Mouse (Mus musculus) large intestine, adult 2 months (tissue): ENCODE data around the gene B2m. TPM values are rescaled to one million over a fixed set of nuclear protein-coding genes. Genes with fewer than 3 reads are reported as not detected.

Experiments used
- DNase-seq: peaks from one replicate; pipeline ENCODE4 v3.0.0-alpha.2; 2012; ENCODE audit warnings: low read depth, low spot score
- WGBS: fragments of 180-500 bp; shearing (Covaris S2); methylation state at CpG from one replicate; pipeline ENCODE4 v1.1.7; 2018; 5-methylcytosine and 5-hydroxymethylcytosine counted together
- polyA plus RNA-seq: library from polyadenylated mRNA; depleted of rRNA; stranded (reverse); fragments of >200 nt; gene quantifications from 2 replicates; pipeline ENCODE4 v1.2.3, GENCODE M21; 2012; rRNA removed

The B2m gene
- polyA plus RNA-seq, 1 experiment = 1,363 TPM

DNA sequence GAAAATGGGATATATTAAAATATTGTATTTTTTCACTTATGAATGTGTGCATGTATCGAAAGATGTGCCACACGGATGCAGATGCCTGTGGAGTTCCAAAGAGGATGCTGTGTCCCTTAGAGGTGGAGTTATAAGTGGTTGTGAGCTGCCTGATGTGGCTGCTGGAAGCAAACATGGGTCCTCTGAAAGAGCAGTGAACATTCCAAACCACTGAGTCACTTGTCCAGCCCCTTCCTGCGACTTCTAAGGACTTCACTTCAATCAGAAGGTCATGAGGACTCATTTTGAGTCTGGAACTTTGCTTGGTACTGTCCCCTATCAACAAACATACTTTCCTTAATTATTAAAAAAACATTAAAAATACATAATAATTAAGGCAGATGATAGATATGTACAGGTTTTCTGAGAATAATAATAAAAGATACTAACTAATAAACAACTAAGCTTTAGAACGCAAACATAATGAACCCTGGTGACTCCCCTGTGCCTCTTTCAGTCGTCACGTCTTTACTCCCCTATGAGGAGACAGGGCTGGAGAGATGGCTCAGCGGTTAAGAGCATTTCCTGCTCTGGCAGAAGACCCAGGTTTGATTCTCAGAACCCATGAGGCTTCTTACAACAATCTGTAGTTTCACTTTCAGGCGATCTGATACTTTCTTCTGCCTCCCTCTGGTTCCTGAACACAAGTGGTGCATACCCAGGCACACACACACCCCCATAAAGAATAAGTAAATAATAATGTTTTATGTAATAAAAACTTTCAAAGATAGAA lies 32.8 kb downstream of the B2m start:
- 68% methylated on average over 8 of the region's 8 CpGs for WGBS
- DNase-seq = no peak

DNA sequence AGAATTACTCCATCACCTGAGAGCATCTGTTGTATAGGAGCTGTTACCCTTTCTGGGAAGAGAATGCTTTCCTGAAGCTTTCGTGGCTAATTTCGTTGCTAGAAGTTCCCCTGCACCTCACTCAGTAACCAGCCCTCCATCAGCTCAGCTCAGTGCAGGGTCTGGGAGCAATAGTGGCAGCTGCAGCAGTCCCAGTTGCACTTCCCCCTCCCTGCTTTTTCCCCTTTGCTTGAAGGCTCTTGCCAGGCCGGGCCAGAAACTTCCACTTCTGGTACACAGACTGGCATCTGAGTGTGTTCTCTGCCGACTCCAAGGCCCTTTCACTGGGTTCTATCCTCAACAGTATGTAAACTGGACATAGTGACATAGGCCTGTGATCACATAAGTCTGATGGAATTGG lies 37.6 kb downstream of the B2m start:
- DNase-seq = no peak
- WGBS = 84% methylated on average over 4 of the region's 4 CpGs

DNA sequence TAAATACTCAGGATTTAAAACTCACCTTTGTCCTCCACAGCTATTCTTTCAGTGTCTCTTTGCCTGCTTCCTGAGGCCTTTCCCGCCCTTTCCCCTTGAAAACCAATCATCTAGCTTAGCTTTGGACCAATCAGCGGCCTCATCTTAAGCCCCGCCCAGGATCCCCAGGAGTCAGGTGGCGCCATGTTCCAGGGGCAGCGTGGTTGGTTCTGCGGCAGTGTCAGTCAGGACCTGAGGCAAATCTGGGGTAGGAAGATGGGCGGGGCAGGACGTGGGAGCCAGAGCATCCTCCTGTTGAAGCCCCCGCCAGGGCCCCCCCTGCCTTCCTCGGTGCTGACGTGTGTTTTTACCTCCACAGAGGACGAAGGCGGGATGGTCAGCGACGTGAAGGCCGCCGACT lies 38.6 kb downstream of the B2m start, which contains the start of the genes Patl2 and Terb2:
TSS of gene Patl2 (minus strand) at position 84 of the 400 bp plus-strand sequence.
TSS of gene Terb2 (plus strand) at position 167 of the 400 bp plus-strand sequence.
- no peak for DNase-seq
- 84% methylated on average over 17 of the region's 17 CpGs for WGBS

DNA sequence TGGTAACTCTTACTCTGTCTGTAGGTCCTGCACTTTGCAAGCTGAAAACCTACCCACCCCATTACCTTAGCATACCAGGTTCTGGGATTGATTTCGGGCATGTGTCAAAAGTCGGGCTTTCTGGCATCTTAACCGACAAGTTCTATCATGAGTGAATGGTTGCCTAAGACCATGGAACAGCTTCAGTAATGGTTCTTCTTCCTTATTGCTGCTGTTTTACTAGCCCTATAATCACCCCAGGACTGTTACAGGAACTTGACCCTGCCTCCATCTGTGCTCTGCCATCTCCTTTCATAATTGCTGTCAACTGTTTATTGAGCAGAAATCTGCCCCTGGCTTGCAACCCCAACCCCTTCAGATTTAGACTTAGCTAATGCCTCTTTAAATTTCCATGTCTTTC lies 39.3 kb downstream of the B2m start:
- DNase-seq = peak; percentile 67
- 47% methylated on average over 3 of the region's 3 CpGs for WGBS

DNA sequence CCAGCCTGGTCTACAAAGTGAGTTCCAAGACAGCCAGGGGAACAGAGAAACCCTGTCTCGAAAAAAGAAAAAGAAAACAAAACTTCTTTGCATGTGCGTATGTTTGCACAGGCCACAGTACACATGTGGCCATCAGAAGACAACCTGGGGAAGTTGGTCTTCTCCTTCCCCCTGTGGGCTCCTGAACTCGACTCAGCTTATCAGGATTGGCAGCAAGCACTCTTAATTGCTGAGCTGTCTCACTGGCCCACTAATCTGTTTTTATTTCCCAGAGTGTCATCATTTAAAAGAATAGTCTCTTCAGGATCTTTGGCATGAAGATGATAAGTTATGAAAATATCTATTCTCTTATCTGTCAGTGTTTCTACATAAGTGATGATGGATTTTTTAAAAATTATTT lies 44.4 kb downstream of the B2m start:
- 79% methylated on average over 3 of the region's 3 CpGs for WGBS

DNA sequence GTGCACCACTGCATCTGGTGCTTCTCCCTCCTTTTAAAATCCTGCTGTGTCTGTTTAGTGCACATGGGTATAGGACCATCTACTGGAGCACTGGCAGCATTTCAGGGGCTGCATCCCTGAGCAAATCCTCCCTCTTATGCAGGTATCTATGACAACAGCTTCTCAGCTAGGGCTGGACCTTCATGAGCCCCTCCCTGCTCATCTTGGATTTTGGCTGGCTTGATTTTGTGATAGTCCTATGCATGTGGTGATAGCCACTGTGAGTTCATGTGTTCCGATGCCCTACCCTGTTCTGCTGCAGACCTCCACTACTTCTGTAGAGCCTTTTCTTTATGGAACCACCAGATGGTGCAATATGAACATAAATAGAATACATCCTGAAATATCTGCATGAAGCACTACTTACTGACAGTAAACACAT lies 47.0 kb downstream of the B2m start:
- peak; percentile 40 for DNase-seq
- 26% methylated on average over 1 of the region's 1 CpGs for WGBS

More for the DNA sequence above, 44.4 kb downstream of the B2m start:
- DNase-seq = no peak

DNA sequence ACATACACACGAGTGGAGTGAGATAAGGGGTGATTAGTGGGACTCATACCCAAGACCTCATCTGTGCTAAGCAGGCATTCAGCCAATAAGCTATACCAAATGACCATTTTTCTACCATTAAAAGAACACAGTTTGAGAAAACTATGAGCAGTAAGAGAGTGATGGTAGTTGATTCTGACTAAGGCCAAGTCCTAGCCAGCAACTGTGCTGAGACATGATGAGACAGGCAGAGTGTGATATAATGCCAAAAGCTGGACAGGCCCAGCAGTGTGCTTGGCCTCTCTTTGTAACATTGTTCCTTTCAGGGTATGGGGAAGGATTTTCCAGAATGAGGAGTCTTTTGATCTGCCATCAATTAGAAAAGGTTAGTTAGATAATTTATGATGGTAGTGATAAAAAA lies 54.0 kb downstream of the B2m start:
- WGBS = 88% methylated on average over 1 of the region's 1 CpGs
- DNase-seq = no peak

Other genes with a start within 250 kb of the B2m start
- gene Ctdspl2, start 191.7 kb upstream of the B2m start, polyA plus RNA-seq = 3.1 and 4.8 TPM in 2 replicates
- not detected in 2 replicates for gene Mageb3, start 191.6 kb upstream of the B2m start, polyA plus RNA-seq
- gene Eif3j1, start 119.1 kb upstream of the B2m start, polyA plus RNA-seq = 3.1 and 3.6 TPM in 2 replicates
- gene Spg11, start 29.3 kb upstream of the B2m start, polyA plus RNA-seq = 6.4 and 10.3 TPM in 2 replicates
- gene Trim69, start 13.0 kb downstream of the B2m start, polyA plus RNA-seq = 0.12 and 0.15 TPM in 2 replicates
- 0.02 TPM in 1 of 2 replicates, not detected in the other for gene Patl2, start 38.5 kb downstream of the B2m start, polyA plus RNA-seq
- not detected in 2 replicates for gene Terb2, start 38.6 kb downstream of the B2m start, polyA plus RNA-seq
- 54.8 and 89.7 TPM in 2 replicates for gene Sord, start 87.1 kb downstream of the B2m start, polyA plus RNA-seq
- 133 and 185 TPM in 2 replicates for gene Duox2, start 150.8 kb downstream of the B2m start, polyA plus RNA-seq
- gene Duoxa2, start 151.2 kb downstream of the B2m start, polyA plus RNA-seq = 263 and 294 TPM in 2 replicates
- gene Duoxa1, start 166.0 kb downstream of the B2m start, polyA plus RNA-seq = 0.25 and 0.26 TPM in 2 replicates
- 0.19 TPM in 2 replicates for gene Duox1, start 168.0 kb downstream of the B2m start, polyA plus RNA-seq
- 11.7 and 18.5 TPM in 2 replicates for gene Shf, start 221.5 kb downstream of the B2m start, polyA plus RNA-seq